Mouse (Mus musculus) liver, postnatal 0 days (tissue): ENCODE data around the gene Snx18. TPM values are rescaled to one million over a fixed set of nuclear protein-coding genes. Genes with fewer than 3 reads are reported as not detected.
A peak's percentile ranks its signal among the peaks of the same experiment; 100 is the strongest.

Experiments used
- ATAC-seq: fragments of 200-750 bp; cut with Nextera tagmentation; 2 replicates; pipeline ENCODE4 v1.8.0; 2017; ENCODE audit warnings: mild to moderate bottlenecking, moderate library complexity
- DNase-seq: peaks from one replicate; pipeline ENCODE4 v3.0.0-alpha.2; 2016
- H3K27ac ChIP-seq: fragments of 300-500 bp; sonication (generic); 2 replicates; pipeline ENCODE4 v1.5.1; 2014; ENCODE audit warnings: antibody characterized with exemption, moderate library complexity, mild to moderate bottlenecking, low read depth
- H3K27me3 ChIP-seq: fragments of 300-500 bp; sonication (generic); 2 replicates; pipeline ENCODE4 v1.6.1; 2014; ENCODE audit warnings: low read length, control low read depth, mixed read lengths; ENCODE audit not compliant: insufficient read depth
- H3K36me3 ChIP-seq: fragments of 300-500 bp; sonication (generic); replicated peaks from 2 replicates; pipeline ENCODE4 v1.6.1; 2014; ENCODE audit warnings: mild to moderate bottlenecking, control low read depth, low read length, moderate library complexity, mixed read lengths; ENCODE audit not compliant: insufficient read depth
- H3K4me1 ChIP-seq: fragments of 300-500 bp; sonication (generic); 2 replicates; pipeline ENCODE4 v1.6.1; 2014; ENCODE audit warnings: antibody characterized with exemption, mild to moderate bottlenecking, control low read depth; ENCODE audit not compliant: insufficient read depth
- H3K4me2 ChIP-seq: fragments of 300-500 bp; sonication (generic); 2 replicates; pipeline ENCODE4 v1.6.1; 2014; ENCODE audit warnings: low read depth, mild to moderate bottlenecking, low read length, moderate library complexity, mixed read lengths
- H3K4me3 ChIP-seq: fragments of 300-500 bp; sonication (generic); 2 replicates; pipeline ENCODE4 v1.5.1; 2014; ENCODE audit warnings: low read depth, low read length
- H3K9ac ChIP-seq: fragments of 300-500 bp; sonication (generic); replicated peaks from 2 replicates; pipeline ENCODE4 v1.6.1; 2014; ENCODE audit warnings: mild to moderate bottlenecking, moderate library complexity
- H3K9me3 ChIP-seq: fragments of 300-500 bp; sonication (generic); 2 replicates; pipeline ENCODE4 v1.6.1; 2016; ENCODE audit warnings: mild to moderate bottlenecking, control low read depth, low read length, mixed read lengths
- CTCF ChIP-seq: sonication (generic); IDR thresholded peaks from 2 replicates; pipeline ENCODE4 v1.5.1; 2016; ENCODE audit warnings: antibody characterized with exemption, low read depth
- EP300 ChIP-seq: IDR thresholded peaks from 2 replicates; pipeline ENCODE4 v1.6.1; 2016; ENCODE audit warnings: antibody characterized with exemption, low read depth, mild to moderate bottlenecking
- WGBS: fragments of 180-500 bp; shearing (Covaris S2); extraction: QIAGEN DNeasy Blood & Tissue Kit; methylation state at CpG from one replicate; pipeline ENCODE4 v1.1.7; 2014; ENCODE audit not compliant: insufficient replicate concordance; 5-methylcytosine and 5-hydroxymethylcytosine counted together
- polyA plus RNA-seq: library from polyadenylated mRNA; unstranded; fragments of >200 nt; fragmentation: Nextera tagmentation; extraction: Ambion mirVana; gene quantifications from 2 replicates; pipeline ENCODE4 v1.2.1, GENCODE M21; 2015

The Snx18 gene
- polyA plus RNA-seq, 1 experiment from 2014 or later: 5.7 TPM

DNA sequence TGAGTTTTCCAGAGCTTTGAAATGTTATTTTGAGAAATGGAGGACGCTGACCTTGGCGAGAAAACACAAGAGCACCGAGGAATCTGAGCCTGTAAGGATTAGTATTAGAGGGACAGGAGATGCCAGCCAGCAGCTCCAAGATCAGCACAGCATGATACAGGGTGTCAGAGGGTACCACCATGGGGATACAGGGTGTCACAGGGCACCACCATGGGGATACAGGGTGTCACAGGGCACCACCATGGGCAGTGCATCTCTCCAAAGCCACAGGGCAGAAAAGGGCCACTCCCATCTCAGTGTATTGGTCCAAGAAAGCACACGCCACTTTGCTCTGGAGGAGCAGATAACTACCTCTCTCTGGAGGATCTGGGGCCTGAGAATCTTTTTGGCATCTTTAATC is 38.3 kb upstream of the Snx18 start:
- Histone ChIP-seq H3K4me1 (no peaks in the 10 kb centered on the region), H3K27me3 (no peaks in the 10 kb centered on the region), H3K36me3 (no peaks in the 10 kb centered on the region), H3K4me3 (no peak overlapping the region), H3K27ac (no peak overlapping the region), H3K9me3 (no peaks in the 10 kb centered on the region), H3K4me2 (no peak overlapping the region), H3K9ac (no peak overlapping the region)
- TF ChIP-seq CTCF (no peak), EP300 (no peak)
- WGBS: 71% methylated on average over 4 of the region's 4 CpGs
- ATAC-seq: no peak
- no peak for DNase-seq

DNA sequence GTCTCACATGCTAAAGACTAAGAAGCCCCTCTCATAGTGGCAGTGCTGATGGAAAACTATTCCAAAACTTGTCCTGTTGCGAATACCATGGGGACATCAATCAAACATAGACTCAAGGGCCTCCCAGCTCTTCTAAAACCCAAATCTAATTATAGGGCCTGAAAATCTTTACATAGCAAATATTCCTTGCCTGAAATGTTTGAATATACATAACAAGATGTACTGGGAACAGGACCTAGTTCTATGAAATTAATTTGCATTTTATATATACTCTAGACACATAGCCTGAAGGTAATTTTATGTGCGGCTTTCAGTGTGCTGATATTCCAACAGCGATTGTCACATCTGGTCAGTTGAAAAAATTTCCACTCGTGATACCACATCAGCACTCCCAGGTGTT is 37.1 kb upstream of the Snx18 start:
- no peak for TF ChIP-seq EP300
- TF ChIP-seq CTCF: no peak
- ATAC-seq: no peak

DNA sequence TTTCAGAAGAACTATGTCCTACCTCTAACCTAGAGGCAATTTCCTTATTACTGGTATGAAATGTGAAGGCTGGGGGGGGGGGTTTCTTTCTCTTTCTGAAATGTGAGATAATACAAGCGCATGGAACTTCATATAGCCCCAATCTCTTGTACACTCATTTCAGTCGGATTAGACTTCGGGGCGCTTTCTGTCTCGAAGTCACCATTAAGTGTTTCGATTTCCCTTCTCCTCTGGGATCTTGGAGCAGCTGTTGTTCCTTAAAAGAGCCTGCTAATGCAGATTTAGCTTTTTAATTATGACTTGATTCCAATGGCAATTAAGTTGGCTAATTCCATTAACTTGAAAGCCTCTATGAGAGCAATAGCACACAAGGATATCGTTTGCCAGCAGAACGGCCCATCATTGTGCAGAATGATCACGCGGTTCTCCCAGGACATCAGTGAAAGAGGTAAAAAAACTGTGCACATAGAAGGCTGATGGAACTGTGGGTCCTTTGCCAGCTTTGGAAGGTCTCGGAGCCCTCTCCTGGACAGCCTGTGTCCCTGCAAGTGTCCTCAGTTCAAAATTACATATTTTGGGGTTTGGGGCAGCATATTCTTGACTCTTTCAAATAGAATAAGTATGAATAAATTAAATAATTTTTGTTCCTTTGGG is 22.7 kb upstream of the Snx18 start:
- Histone ChIP-seq H3K4me3 (no peak overlapping the region), H3K27ac (no peak overlapping the region), H3K4me1 (0 out of 2 replicates have a peak, but pooled peaks cover under 1% of the 10 kb centered on the region), H3K36me3 (no peaks in the 10 kb centered on the region), H3K9ac (no peak overlapping the region), H3K4me2 (no peak overlapping the region), H3K9me3 (no peaks in the 10 kb centered on the region), H3K27me3 (no peaks in the 10 kb centered on the region)
- ATAC-seq: no peak
- DNase-seq: no peak
- WGBS: 82% methylated on average over 11 of the region's 11 CpGs
- TF ChIP-seq EP300 (no peak), CTCF (peak; percentile 34)

More for the DNA sequence above, 37.1 kb upstream of the Snx18 start:
- no peak overlapping the region for H3K4me3 ChIP-seq
- no peak overlapping the region for H3K4me2 ChIP-seq
- no peaks in the 10 kb centered on the region for H3K27me3 ChIP-seq
- no peaks in the 10 kb centered on the region for H3K9me3 ChIP-seq
- DNase-seq: no peak
- no peaks in the 10 kb centered on the region for H3K36me3 ChIP-seq
- no peak overlapping the region for H3K27ac ChIP-seq
- H3K4me1 ChIP-seq: no peaks in the 10 kb centered on the region
- 83% methylated on average over 4 of the region's 4 CpGs for WGBS
- H3K9ac ChIP-seq: no peak overlapping the region

DNA sequence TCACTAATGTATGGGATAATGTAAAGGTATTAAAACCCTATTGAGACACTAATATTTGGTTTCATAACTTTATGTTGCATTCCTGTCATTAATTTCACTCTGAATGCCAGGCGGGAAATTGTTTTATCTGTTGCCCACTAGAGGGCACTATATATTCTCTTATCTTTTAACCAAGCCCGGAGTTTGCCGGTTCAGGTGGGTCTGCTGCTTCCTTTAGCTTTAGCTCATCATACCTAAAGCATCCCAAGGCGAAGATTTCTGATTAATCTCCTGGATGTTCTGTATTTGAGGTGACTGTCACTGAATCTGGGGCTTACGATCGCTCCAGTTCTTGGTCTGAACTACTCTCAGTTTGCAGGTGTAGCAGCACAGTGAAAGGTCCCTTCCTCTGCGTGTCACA is 20.6 kb upstream of the Snx18 start:
- TF ChIP-seq EP300 (no peak), CTCF (peak; percentile 60)
- no peak for DNase-seq
- H3K4me2 ChIP-seq: no peak overlapping the region
- WGBS: 18% methylated on average over 7 of the region's 7 CpGs
- no peak overlapping the region for H3K4me3 ChIP-seq
- no peaks in the 10 kb centered on the region for H3K36me3 ChIP-seq
- H3K9ac ChIP-seq: no peak overlapping the region
- no peak for ATAC-seq
- H3K9me3 ChIP-seq: no peaks in the 10 kb centered on the region
- H3K27me3 ChIP-seq: no peaks in the 10 kb centered on the region
- 0 out of 2 replicates have a peak, but pooled peaks cover 8% of the 10 kb centered on the region for H3K4me1 ChIP-seq
- H3K27ac ChIP-seq: no peak overlapping the region

DNA sequence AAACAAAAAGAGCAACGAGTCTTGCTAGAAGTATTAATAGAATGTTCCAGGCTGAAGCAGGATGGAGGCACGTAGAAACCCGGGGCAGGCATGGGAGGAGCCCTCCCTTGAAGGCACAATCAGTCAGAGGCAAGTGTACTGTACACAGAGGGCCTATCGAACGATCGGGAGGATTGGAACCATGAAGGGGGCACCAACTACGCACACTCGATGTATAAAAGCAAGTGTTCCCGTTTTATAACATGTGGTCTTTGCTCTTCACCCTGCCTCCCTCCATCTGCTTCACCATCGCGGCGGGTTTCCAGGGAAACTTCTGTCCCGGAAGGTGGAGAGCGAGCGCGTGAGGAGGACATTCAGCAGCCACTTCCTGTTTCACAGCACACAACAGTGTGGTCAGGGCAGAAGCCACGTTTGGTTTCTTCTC is 17.4 kb upstream of the Snx18 start:
- Histone ChIP-seq H3K4me2 (peak overlapping the region; percentile 49), H3K4me1 (0 out of 2 replicates have a peak, but pooled peaks cover 8% of the 10 kb centered on the region), H3K9ac (no peak overlapping the region), H3K27ac (peak overlapping the region; percentile 16; the same call in 1 of the 2 replicates), H3K9me3 (no peaks in the 10 kb centered on the region), H3K36me3 (no peaks in the 10 kb centered on the region), H3K4me3 (peak overlapping the region; percentile 15; the same call in 1 of the 2 replicates), H3K27me3 (no peaks in the 10 kb centered on the region)
- DNase-seq: peak; percentile 35
- TF ChIP-seq CTCF: no peak
- no peak for TF ChIP-seq EP300
- peak; percentile 36; the same call in 1 of the 2 replicates for ATAC-seq
- 31% methylated on average over 17 of the region's 17 CpGs for WGBS

DNA sequence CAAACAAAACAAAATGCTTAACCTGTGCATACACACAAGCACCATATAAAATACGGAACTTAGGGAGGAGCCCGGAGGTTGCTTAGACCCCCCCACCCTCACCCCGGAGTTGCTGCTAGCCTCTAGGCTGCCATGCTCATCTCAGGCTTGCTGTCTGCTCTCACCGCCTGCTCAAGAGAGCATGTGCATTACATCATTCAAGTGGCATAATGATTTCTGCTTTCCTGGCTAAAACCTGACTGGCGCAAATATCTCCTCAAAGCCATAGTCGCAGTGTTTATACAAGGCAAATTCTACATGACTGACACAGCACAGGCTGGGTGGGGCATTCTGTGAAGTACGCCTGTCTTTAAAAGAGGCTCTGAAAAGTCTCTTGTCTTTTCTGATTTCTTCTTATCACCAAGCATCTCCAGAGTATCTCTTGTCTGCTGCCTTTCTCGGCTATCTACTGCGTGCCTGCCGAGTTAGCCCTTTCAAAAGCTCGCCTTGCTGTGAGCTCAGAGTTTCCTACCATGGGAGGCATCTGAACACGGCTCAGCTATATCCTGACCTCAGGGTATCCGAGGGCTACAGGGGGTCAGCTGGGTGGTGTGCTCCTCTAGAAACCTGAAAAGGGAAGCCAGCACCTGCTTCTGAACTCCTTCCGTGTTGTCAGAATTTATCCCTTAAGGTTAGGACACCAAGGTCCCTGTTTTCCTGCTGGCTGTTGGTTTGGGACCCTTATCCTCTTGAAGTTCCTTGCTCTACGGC is 16.5 kb upstream of the Snx18 start:
- 64% methylated on average over 15 of the region's 15 CpGs for WGBS
- ATAC-seq: no peak

More for the DNA sequence above, 16.5 kb upstream of the Snx18 start:
- no peak overlapping the region for H3K27ac ChIP-seq
- no peaks in the 10 kb centered on the region for H3K36me3 ChIP-seq
- no peaks in the 10 kb centered on the region for H3K9me3 ChIP-seq
- TF ChIP-seq CTCF (no peak), EP300 (no peak)
- H3K4me3 ChIP-seq: no peak overlapping the region
- H3K4me2 ChIP-seq: no peak overlapping the region
- H3K27me3 ChIP-seq: no peaks in the 10 kb centered on the region
- DNase-seq: no peak
- H3K4me1 ChIP-seq: 0 out of 2 replicates have a peak, but pooled peaks cover 8% of the 10 kb centered on the region
- H3K9ac ChIP-seq: no peak overlapping the region
